Mouse (Mus musculus): ENCODE results near the gene Gm19426. TPM values are rescaled to one million over a fixed set of nuclear protein-coding genes. Genes with fewer than 3 reads are reported as not detected.

Gene Gm19426
- polyA plus RNA-seq, 1 experiment from 2014 or later: 3.8 TPM

- Histone ChIP-seq H3K4me2 (ENCODE audit: low read length) (peak overlapping the region; percentile 89), H3K4me1 (ENCODE audit: control insufficient read depth, insufficient read depth, low read length) (peaks cover 52% of the 10 kb centered on the region), H3K9ac (ENCODE audit: low read length) (peak overlapping the region; percentile 94), H3K27ac (ENCODE audit: low read depth, low read length) (peak overlapping the region; percentile 98), H3K9me3 (replicated peaks; ENCODE audit: control insufficient read depth, low read length) (no peaks in the 10 kb centered on the region), H3K4me3 (ENCODE audit: low read depth, low read length) (peak overlapping the region; percentile 75), H3K27me3 (replicated peaks; ENCODE audit: control insufficient read depth, insufficient read depth, low read length) (no peaks in the 10 kb centered on the region), H3K36me3 (ENCODE audit: control insufficient read depth, insufficient read depth, low read length) (peaks cover 3% of the 10 kb centered on the region; the same call in 1 of the 2 replicates)
- DNase-seq (ENCODE audit: low spot score) (peak; percentile 23), ATAC-seq (no peak)
- 2% methylated on average over 5 of the region's 5 CpGs for WGBS
These were observed 1.5 kb downstream of the Gm19426 start for GRCm38 (mm10) chr2:84741841-84742450.

DNA sequence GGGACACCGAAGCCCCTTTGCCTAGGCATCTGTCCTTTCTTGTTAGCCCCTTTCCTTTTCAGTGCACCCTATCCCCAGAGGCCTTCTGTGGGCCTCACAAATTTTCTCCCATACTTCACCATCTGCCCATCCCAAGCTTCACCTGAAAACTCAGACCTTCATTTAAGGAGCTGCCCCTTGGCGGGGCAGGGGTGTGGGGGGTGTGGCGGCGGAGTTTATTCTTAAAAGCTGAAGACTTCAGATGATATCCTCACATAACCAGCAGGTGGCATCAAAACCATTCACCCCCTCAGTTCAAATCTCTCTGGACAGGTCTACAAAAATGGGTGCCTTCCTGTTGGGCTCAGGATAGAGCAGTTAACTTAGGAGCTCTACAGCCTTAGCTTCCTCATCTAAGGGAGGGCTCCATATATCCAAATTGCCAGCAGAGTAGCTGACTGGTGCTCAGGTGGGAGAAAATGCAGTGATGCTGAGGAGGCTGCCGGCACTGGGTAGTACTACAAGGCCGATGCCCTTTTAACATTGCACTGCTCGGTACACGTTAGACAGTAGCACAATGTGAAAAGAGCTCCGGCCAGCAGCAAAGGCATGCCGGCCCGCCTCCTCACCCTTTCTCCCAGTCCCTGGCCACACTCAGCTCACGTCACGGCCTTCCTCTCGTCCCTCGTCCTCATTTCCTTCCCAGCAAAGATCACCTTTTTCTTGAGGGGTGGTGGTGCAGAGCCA is 2.7 kb downstream of the Gm19426 start:
- ATAC-seq: no peak
- peaks cover 64% of the 10 kb centered on the region for H3K4me1 ChIP-seq (ENCODE audit: control insufficient read depth, insufficient read depth, low read length)
- H3K9me3 ChIP-seq (replicated peaks; ENCODE audit: control insufficient read depth, low read length): no peaks in the 10 kb centered on the region
- peak overlapping the region; percentile 75; the same call in 1 of the 2 replicates for H3K4me3 ChIP-seq (ENCODE audit: low read depth, low read length)
- peak overlapping the region; percentile 94; the same call in 1 of the 2 replicates for H3K9ac ChIP-seq (ENCODE audit: low read length)
- DNase-seq (ENCODE audit: low spot score): peak; percentile 35
- H3K4me2 ChIP-seq (ENCODE audit: low read length): peak overlapping the region; percentile 89
- no peaks in the 10 kb centered on the region for H3K27me3 ChIP-seq (replicated peaks; ENCODE audit: control insufficient read depth, insufficient read depth, low read length)
- peaks cover 3% of the 10 kb centered on the region; the same call in 1 of the 2 replicates for H3K36me3 ChIP-seq (ENCODE audit: control insufficient read depth, insufficient read depth, low read length)
- H3K27ac ChIP-seq (ENCODE audit: low read depth, low read length): peak overlapping the region; percentile 39; the same call in 1 of the 2 replicates
- WGBS: 57% methylated on average over 15 of the region's 15 CpGs

DNA sequence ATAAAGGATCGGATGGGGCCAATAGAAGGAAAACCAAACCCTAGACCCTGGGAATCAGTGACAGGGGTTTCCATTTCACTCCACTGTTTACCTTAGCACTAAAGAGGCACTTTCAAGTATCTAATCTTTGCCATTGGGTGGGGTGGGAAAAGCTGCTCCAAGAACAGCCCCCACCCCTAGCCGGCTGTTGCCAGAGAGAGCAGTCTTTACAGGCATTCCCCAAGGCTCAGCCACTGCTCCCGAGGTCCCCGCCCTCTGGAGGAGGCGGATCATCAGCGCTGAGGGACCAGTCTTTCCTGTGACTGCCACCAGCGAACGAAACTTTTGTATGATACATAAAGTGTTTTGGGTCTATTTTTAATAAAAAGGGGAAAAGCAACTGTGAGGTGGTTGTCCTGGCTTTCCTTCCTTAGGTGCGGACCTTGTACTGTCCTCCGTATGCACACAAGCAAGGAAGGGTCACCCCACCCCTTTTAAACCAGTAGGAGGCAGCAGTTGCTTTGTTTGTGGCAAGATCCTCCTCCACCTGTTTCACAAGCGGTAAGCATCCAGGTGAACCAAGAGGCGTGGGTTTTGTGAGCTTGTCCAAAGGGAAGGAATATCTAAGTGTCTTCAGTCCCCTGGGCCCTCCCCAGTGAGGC is 5.1 kb downstream of the Gm19426 start:
- ATAC-seq (no peak), DNase-seq (ENCODE audit: low spot score) (peak; percentile 46)
- Histone ChIP-seq H3K27me3 (replicated peaks; ENCODE audit: control insufficient read depth, insufficient read depth, low read length) (no peaks in the 10 kb centered on the region), H3K36me3 (ENCODE audit: control insufficient read depth, insufficient read depth, low read length) (peaks cover 3% of the 10 kb centered on the region; the same call in 1 of the 2 replicates), H3K4me3 (ENCODE audit: low read depth, low read length) (no peak overlapping the region), H3K4me1 (ENCODE audit: control insufficient read depth, insufficient read depth, low read length) (peaks cover 69% of the 10 kb centered on the region), H3K9ac (ENCODE audit: low read length) (peak overlapping the region; percentile 47; the same call in 1 of the 2 replicates), H3K9me3 (replicated peaks; ENCODE audit: control insufficient read depth, low read length) (no peaks in the 10 kb centered on the region), H3K4me2 (ENCODE audit: low read length) (peak overlapping the region; percentile 34; the same call in 1 of the 2 replicates), H3K27ac (ENCODE audit: low read depth, low read length) (0 out of 2 replicates have a peak overlapping the region, but pooled peaks have one; percentile 9)
- WGBS: 1% methylated on average over 12 of the region's 12 CpGs

DNA sequence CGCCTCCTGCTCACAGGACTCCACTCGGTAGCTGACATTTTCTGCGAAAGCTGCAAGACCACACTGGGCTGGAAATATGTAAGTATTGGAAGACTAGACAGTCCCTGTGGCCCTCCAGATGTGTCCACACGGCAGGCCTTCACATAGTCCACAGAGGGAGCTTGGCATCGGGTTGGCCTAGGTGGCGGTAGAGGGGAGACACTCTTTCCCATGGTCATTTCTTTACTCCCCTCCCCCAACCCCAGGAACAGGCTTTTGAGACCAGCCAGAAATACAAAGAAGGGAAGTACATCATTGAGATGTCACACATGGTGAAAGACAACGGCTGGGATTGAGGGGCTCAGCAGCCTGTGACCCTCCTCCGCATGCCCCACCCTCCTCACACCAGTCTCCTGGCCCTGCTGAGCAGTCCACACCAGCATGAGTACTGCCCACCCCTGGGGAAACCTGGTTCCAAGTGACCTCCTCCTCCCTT is 6.0 kb downstream of the Gm19426 start:
- Histone ChIP-seq H3K27ac (ENCODE audit: low read depth, low read length) (peak overlapping the region; percentile 29), H3K4me1 (ENCODE audit: control insufficient read depth, insufficient read depth, low read length) (peaks cover 71% of the 10 kb centered on the region), H3K9ac (ENCODE audit: low read length) (peak overlapping the region; percentile 47), H3K36me3 (ENCODE audit: control insufficient read depth, insufficient read depth, low read length) (peaks cover 3% of the 10 kb centered on the region; the same call in 1 of the 2 replicates), H3K27me3 (replicated peaks; ENCODE audit: control insufficient read depth, insufficient read depth, low read length) (no peaks in the 10 kb centered on the region), H3K4me2 (ENCODE audit: low read length) (peak overlapping the region; percentile 77), H3K4me3 (ENCODE audit: low read depth, low read length) (no peak overlapping the region), H3K9me3 (replicated peaks; ENCODE audit: control insufficient read depth, low read length) (no peaks in the 10 kb centered on the region)
- no peak for ATAC-seq
- DNase-seq (ENCODE audit: low spot score): peak; percentile 51
- WGBS: 7% methylated on average over 8 of the region's 8 CpGs

DNA sequence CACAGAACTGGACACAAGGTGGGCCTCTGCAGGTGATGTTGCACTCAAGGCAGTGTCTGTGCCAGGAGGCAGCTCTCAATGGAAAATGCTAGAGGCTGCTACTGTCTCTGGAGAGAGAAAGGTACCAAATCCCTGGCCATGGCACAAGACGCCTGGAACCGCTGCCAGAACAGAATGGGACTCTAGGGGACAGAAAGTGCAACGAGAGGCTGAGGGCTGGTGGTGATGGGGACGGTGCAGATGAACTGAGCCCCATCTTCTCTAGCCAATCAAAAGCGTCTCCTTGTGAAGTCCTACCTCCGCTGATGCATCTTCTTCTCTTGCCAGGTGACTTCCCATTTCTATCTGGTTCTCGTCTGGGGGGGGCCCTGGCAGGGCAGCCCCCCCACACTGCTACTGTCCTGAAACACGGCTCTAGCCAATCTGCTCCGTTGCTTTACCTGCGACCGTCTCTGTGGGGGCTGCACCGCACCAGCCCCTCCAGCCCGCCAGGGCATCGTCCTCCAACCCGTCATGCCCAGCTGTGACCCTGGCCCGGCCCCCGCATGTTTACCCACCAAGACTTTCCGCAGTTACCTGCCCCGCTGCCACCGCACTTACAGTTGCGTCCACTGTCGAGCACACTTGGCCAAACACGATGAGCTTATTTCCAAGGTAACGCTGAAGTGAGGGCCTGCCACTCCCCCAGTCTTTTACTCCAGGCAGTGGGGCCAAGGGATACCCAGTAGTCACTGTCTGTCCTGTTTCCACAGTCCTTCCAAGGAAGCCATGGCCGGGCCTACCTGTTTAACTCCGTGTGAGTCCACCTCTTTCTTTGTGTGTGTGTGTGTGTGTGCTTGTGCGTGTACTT is 6.9 kb downstream of the Gm19426 start:
- 6% methylated on average over 27 of the region's 27 CpGs for WGBS
- DNase-seq (ENCODE audit: low spot score) (peak; percentile 25), ATAC-seq (no peak)
- H3K36me3 ChIP-seq (ENCODE audit: control insufficient read depth, insufficient read depth, low read length): peaks cover 3% of the 10 kb centered on the region; the same call in 1 of the 2 replicates
- H3K4me2 ChIP-seq (ENCODE audit: low read length): peak overlapping the region; percentile 77
- H3K27ac ChIP-seq (ENCODE audit: low read depth, low read length): no peak overlapping the region
- H3K9ac ChIP-seq (ENCODE audit: low read length): peak overlapping the region; percentile 47
- no peaks in the 10 kb centered on the region for H3K9me3 ChIP-seq (replicated peaks; ENCODE audit: control insufficient read depth, low read length)
- peak overlapping the region; percentile 25 for H3K4me3 ChIP-seq (ENCODE audit: low read depth, low read length)
- H3K4me1 ChIP-seq (ENCODE audit: control insufficient read depth, insufficient read depth, low read length): peaks cover 61% of the 10 kb centered on the region
- H3K27me3 ChIP-seq (replicated peaks; ENCODE audit: control insufficient read depth, insufficient read depth, low read length): no peaks in the 10 kb centered on the region

GRCm38 (mm10) chr2:84735346-84735920 is 8.0 kb downstream of the Gm19426 start:
- 0 out of 2 replicates have a peak overlapping the region, but pooled peaks have one; percentile 45 for H3K27ac ChIP-seq (ENCODE audit: low read depth, low read length)
- peak overlapping the region; percentile 38 for H3K4me3 ChIP-seq (ENCODE audit: low read depth, low read length)
- no peaks in the 10 kb centered on the region for H3K27me3 ChIP-seq (replicated peaks; ENCODE audit: control insufficient read depth, insufficient read depth, low read length)
- no peaks in the 10 kb centered on the region; the same call in 1 of the 2 replicates for H3K36me3 ChIP-seq (ENCODE audit: control insufficient read depth, insufficient read depth, low read length)
- H3K9me3 ChIP-seq (replicated peaks; ENCODE audit: control insufficient read depth, low read length): no peaks in the 10 kb centered on the region
- H3K4me1 ChIP-seq (ENCODE audit: control insufficient read depth, insufficient read depth, low read length): peaks cover 50% of the 10 kb centered on the region
- ATAC-seq (no peak), DNase-seq (ENCODE audit: low spot score) (peak; percentile 4)
- H3K9ac ChIP-seq (ENCODE audit: low read length): peak overlapping the region; percentile 68
- WGBS: 22% methylated on average over 7 of the region's 7 CpGs
- peak overlapping the region; percentile 77 for H3K4me2 ChIP-seq (ENCODE audit: low read length)

DNA sequence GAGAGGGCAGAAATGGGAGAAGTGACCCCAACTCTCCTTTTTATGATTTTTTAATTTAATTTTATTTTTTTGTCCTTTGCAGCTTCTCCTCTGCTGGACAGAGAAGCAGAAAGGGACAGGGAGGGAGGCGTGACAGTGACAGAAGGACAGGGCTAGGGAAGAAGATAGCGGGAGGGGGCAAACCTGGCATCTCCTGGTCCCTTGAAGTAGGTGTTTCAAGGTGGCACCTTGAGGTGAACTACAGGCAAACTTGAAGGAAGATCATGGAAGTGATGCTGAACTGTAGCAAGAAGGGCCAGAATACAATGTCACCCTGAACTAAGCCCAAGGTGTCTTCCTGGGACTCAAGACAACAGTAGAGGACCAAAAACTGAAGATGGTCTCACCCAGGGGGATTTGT is 8.5 kb downstream of the Gm19426 start:
- H3K4me1 ChIP-seq (ENCODE audit: control insufficient read depth, insufficient read depth, low read length): peaks cover 45% of the 10 kb centered on the region
- peak; percentile 2 for DNase-seq (ENCODE audit: low spot score)

More for the DNA sequence above, 8.5 kb downstream of the Gm19426 start:
- Histone ChIP-seq H3K4me2 (ENCODE audit: low read length) (peak overlapping the region; percentile 77), H3K36me3 (ENCODE audit: control insufficient read depth, insufficient read depth, low read length) (no peaks in the 10 kb centered on the region; the same call in 1 of the 2 replicates), H3K27ac (ENCODE audit: low read depth, low read length) (0 out of 2 replicates have a peak overlapping the region, but pooled peaks have one; percentile 45), H3K27me3 (replicated peaks; ENCODE audit: control insufficient read depth, insufficient read depth, low read length) (no peaks in the 10 kb centered on the region), H3K4me3 (ENCODE audit: low read depth, low read length) (peak overlapping the region; percentile 38), H3K9ac (ENCODE audit: low read length) (peak overlapping the region; percentile 68), H3K9me3 (replicated peaks; ENCODE audit: control insufficient read depth, low read length) (no peaks in the 10 kb centered on the region)
- WGBS: 0% methylated on average over 2 of the region's 2 CpGs
- ATAC-seq: no peak
